Mouse (Mus musculus) heart, postnatal 0 days (tissue): Measurements from ENCODE around the gene Cntnap1.

Experiments used
- CTCF ChIP-seq: IDR thresholded peaks from 2 replicates; pipeline ENCODE4 v1.5.1; 2016; ENCODE audit warnings: antibody characterized with exemption, control low read depth, low read depth
- EP300 ChIP-seq: IDR thresholded peaks from 2 replicates; pipeline ENCODE4 v1.6.1; 2016; ENCODE audit warnings: antibody characterized with exemption, low read depth

- no peak for TF ChIP-seq CTCF
- TF ChIP-seq EP300 = no peak
Measured at GRCm38 (mm10) chr11:101138536-101139181, 31.7 kb upstream of the Cntnap1 start.
